Mouse (Mus musculus) G1E (cell line): Measurements from ENCODE around the gene Gm42372. TPM values are rescaled to one million over a fixed set of nuclear protein-coding genes. Genes with fewer than 3 reads are reported as not detected.

Experiments
- ATAC-seq: 2 replicates; pipeline ENCODE4 v1.8.0; 2016; ENCODE audit warnings: mild to moderate bottlenecking; ENCODE audit not compliant: insufficient number of reproducible peaks, poor library complexity, low FRiP score, severe bottlenecking; ENCODE audit errors: extremely low read depth
- DNase-seq: peaks from one replicate; pipeline ENCODE4 v3.0.0; 2012; ENCODE audit warnings: low spot score
- H3K27me3 ChIP-seq: 2 replicates; pipeline ENCODE4 v1.6.1; 2012; ENCODE audit warnings: mild to moderate bottlenecking, low read length, inconsistent platforms; ENCODE audit not compliant: insufficient read depth
- H3K36me3 ChIP-seq: replicated peaks from 2 replicates; pipeline ENCODE3; 2012; ENCODE audit warnings: mild to moderate bottlenecking, inconsistent platforms
- H3K4me1 ChIP-seq: 2 replicates; pipeline ENCODE4 v1.6.1; 2012; ENCODE audit warnings: low read depth, low read length, inconsistent platforms, mixed read lengths; ENCODE audit not compliant: insufficient read depth
- H3K4me3 ChIP-seq: 2 replicates; pipeline ENCODE4 v1.5.1; 2012; ENCODE audit warnings: low read depth, mild to moderate bottlenecking, inconsistent platforms, low read length, moderate library complexity, mixed read lengths
- H3K9me3 ChIP-seq: replicated peaks from 2 replicates; pipeline ENCODE4 v1.6.1; 2012; ENCODE audit warnings: inconsistent platforms
- CTCF ChIP-seq: IDR thresholded peaks from 2 replicates; pipeline ENCODE4 v1.5.1; 2012; ENCODE audit warnings: low read depth, low read length, inconsistent platforms, mixed read lengths
- GATA1 ChIP-seq: IDR thresholded peaks from 2 replicates; pipeline ENCODE4 v1.6.1; 2012; ENCODE audit warnings: borderline replicate concordance, low read length, inconsistent platforms, mixed read lengths
- GATA2 ChIP-seq: IDR thresholded peaks from 2 replicates; pipeline ENCODE4 v1.6.1; 2012; ENCODE audit warnings: low read depth, low read length, inconsistent platforms, borderline replicate concordance
- POLR2AphosphoS5 ChIP-seq: IDR thresholded peaks from 2 replicates; pipeline ENCODE4 v1.6.1; 2012; ENCODE audit warnings: low read depth, low read length, inconsistent platforms; ENCODE audit not compliant: insufficient replicate concordance
- TAL1 ChIP-seq: conservative IDR thresholded peaks from 2 replicates; pipeline ENCODE4 v1.6.1; 2012; ENCODE audit warnings: low read depth, low read length, inconsistent platforms, mixed read lengths
- polyA plus RNA-seq: library from polyadenylated mRNA; stranded (reverse); fragments of >175 nt; gene quantifications from 2 replicates; pipeline ENCODE4 v1.2.3, GENCODE M21; 2012
- total RNA-seq, 2 experiments: library from RNA; stranded (forward) in 1 of 2; stranded (reverse) in 1 of 2; fragments of 200-1000 nt in 1 of 2; fragments of >200 nt in 1 of 2; fragmentation: Nextera tagmentation in 1 of 2; gene quantifications; 2 replicates each; pipeline ENCODE4 v1.2.3; 2014 to 2017

Gm42372 gene
- total and polyA plus RNA-seq, 3 experiments = 0.22 TPM; not detected in 2

DNA sequence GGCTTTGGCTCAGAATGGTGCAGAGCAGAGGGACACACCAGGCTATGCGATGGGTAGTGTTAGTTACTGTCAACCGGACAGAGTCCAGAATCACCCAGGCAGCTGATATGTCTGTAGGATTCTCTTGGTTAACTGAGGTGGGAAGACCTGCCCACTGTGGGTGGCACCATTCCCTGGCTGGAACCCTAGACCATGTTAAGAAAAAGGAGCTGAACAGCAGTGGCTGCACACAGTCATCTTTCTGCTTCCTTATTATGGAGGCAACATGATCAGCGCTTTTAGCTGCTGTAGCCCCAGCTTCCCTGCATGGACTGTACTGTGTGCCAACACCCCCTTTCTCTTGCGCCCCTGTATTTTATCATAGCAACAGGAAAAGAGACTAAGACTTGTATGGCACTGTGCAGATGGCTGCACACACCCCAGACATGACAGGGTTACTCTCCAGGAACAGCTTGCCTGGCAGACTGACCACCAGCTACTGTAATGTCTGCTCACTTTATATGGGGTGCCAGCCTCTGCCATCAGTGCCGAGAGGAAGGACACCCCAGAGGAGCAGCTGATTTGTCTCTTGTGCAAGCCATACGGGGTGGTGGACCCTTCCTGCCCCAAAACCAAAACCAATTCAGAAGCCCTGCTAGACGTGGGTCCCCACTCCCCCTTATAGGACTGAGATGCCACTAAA lies 29.2 kb downstream of the Gm42372 start:
- TF ChIP-seq GATA1 = no peak
- no peak for TF ChIP-seq GATA2
- no peak for TF ChIP-seq POLR2AphosphoS5
- no peak for TF ChIP-seq CTCF
- TF ChIP-seq TAL1 = no peak
- DNase-seq (no peak), ATAC-seq (no peak)
- Histone ChIP-seq H3K36me3 (peaks cover 100% of the 10 kb centered on the region), H3K27me3 (no peaks in the 10 kb centered on the region), H3K4me1 (peaks cover 29% of the 10 kb centered on the region), H3K4me3 (no peak overlapping the region), H3K9me3 (no peaks in the 10 kb centered on the region)

DNA sequence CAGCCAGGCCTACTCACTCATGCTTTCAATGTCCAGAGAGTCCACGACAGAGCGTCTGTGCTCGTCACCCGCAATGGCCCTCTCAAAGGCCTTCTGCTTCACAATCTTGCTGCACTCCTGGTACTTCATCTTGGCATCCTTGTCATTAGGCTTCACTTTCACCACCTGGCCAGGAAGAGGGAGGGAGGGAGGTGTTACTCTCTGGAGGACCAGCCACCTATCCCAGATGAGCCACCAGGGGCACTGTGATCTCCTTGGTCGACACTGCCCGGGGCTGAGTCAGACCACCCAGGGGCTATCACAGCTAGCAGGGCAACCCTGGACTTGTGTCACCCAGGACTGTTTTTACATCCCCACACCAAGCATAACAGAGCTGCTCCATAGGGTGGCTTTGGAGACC lies 32.5 kb downstream of the Gm42372 start:
- no peak for ATAC-seq
- no peak for DNase-seq
- TF ChIP-seq CTCF (no peak), POLR2AphosphoS5 (no peak), TAL1 (no peak), GATA1 (no peak)
- Histone ChIP-seq H3K9me3 (no peaks in the 10 kb centered on the region), H3K27me3 (no peaks in the 10 kb centered on the region), H3K36me3 (peaks cover 97% of the 10 kb centered on the region), H3K4me1 (peaks cover 44% of the 10 kb centered on the region), H3K4me3 (no peak overlapping the region)

DNA sequence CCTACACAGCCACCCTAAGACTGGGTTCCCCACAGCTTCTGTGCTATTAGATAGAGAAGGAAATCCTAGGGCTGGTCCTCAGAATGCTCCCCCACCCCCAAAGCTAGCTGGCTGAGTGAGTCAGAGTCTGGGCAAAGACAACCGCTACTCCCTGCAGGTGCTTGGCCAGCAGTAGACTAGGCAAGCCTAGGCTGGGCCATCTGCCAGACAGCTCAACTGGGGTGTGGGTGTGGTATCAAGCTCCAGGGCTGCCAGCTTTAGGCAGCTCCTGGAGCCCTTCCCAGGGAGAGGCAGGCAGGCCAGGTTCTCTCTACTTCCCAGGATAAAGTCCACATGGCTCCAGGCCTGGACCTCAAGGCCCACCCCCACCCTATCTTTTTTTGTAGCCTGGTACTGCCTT lies 34.1 kb downstream of the Gm42372 start:
- ATAC-seq = peak; percentile 37; the same call in 1 of the 2 replicates
- peak; percentile 71 for DNase-seq
- H3K36me3 ChIP-seq = peaks cover 97% of the 10 kb centered on the region

DNA sequence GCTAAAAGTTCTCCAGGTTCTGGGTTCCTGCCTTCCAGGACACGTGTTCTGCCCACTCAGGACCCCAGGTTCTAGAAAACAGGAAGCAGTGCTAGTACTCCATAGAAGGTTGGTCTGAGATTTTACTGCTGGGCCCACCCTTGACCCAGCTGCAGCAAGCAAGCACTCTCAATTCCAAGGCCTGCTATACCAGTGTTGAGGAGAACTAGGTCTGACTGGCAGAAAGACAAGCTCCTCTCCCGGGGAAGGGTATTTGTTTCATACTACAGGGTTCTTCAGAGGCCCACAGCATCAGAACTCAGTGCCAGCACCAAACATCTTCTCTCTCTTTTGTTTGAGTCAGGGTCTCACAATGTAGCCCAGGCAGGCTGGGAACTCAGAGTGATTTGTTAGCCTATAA lies 35.0 kb downstream of the Gm42372 start:
- no peak for TF ChIP-seq POLR2AphosphoS5
- no peak for TF ChIP-seq CTCF
- no peak for TF ChIP-seq GATA1
- TF ChIP-seq GATA2 = no peak
- no peak for TF ChIP-seq TAL1
- Histone ChIP-seq H3K36me3 (peaks cover 97% of the 10 kb centered on the region), H3K9me3 (no peaks in the 10 kb centered on the region), H3K4me3 (no peak overlapping the region), H3K4me1 (peaks cover 68% of the 10 kb centered on the region), H3K27me3 (no peaks in the 10 kb centered on the region)
- ATAC-seq (no peak), DNase-seq (no peak)

More for the DNA sequence above, 34.1 kb downstream of the Gm42372 start:
- TF ChIP-seq GATA1 = no peak
- no peak for TF ChIP-seq POLR2AphosphoS5
- TF ChIP-seq CTCF = no peak
- no peak for TF ChIP-seq GATA2
- TF ChIP-seq TAL1 = no peak
- Histone ChIP-seq H3K27me3 (no peaks in the 10 kb centered on the region), H3K9me3 (no peaks in the 10 kb centered on the region), H3K4me3 (no peak overlapping the region), H3K4me1 (peaks cover 61% of the 10 kb centered on the region)

DNA sequence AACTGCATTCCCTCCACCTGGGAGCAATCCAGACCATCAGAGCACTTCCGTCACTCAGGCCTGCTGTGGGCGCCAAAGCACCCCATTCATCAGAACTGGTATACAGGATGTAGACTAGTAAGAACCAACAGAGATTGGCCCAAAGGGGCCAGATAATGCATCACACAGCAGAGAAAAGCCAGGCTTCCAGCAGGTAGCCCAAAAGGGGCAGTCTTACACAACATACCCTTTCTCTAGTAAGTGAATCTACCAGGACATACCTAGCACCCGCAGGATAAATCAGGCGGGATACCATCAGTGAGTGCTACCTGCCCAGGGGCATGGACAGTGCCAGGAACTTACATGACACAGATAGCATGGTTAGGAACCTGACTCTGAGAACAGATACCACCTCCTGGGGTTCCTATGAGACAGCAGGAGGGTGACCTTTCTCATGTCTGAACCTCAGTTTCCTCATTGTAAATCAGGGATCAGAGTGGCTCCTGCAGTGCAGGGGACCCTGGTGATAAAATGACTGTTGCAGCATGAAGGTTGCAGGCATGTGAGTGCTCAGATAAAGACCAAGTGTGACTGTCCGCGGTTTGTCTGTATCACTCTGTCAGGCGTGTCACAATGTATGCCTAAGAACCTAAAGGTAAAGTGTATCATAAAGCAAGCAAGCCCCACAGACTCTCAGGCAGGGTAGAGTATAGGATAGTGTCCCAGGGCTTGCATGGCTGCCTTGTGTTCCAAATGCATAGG lies 36.7 kb downstream of the Gm42372 start:
- H3K4me1 ChIP-seq = peaks cover 76% of the 10 kb centered on the region
- H3K9me3 ChIP-seq = no peaks in the 10 kb centered on the region
- H3K4me3 ChIP-seq = no peak overlapping the region
- no peak for ATAC-seq
- TF ChIP-seq GATA1 (no peak), POLR2AphosphoS5 (no peak), TAL1 (no peak), GATA2 (no peak), CTCF (no peak)
- DNase-seq = no peak
- H3K36me3 ChIP-seq = peaks cover 97% of the 10 kb centered on the region
- no peaks in the 10 kb centered on the region for H3K27me3 ChIP-seq

DNA sequence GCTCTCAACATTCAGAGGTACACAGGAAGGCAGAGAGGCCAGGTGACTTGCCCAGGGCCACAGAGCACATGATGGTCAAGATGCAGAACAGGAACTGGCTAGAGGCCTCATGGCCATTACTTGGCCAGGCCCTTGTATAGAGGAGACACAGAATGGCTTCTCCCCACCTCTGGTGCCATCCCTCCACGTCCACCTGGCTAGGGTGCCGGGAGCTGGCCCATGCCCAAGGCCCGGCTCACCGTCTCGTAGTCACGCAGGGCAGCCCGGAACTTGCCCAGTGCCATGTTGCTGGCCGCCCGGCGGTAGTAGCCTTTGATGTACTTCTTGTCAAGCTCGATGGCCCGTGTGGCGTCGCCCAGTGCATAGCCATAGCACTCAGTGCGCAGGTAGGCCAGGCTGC lies 39.3 kb downstream of the Gm42372 start:
- H3K4me3 ChIP-seq = no peak overlapping the region
- H3K4me1 ChIP-seq = peaks cover 85% of the 10 kb centered on the region
- TF ChIP-seq POLR2AphosphoS5 (no peak), GATA1 (no peak), GATA2 (no peak), CTCF (no peak), TAL1 (no peak)
- ATAC-seq (no peak), DNase-seq (no peak)
- H3K36me3 ChIP-seq = peaks cover 90% of the 10 kb centered on the region
- H3K9me3 ChIP-seq = no peaks in the 10 kb centered on the region
- H3K27me3 ChIP-seq = no peaks in the 10 kb centered on the region
